Mouse (Mus musculus): ENCODE results near the gene Kif28.

- TF ChIP-seq POLR2A (IDR thresholded peaks at IDR 0.05; ENCODE audit: borderline replicate concordance, extremely low read depth, low read depth, low read length) = no peak
- peak; percentile 48 for TF ChIP-seq CTCF (IDR thresholded peaks at IDR 0.05; ENCODE audit: insufficient read depth, low read length)
These were observed 10.3 kb downstream of the Kif28 start for GRCm38 (mm10) chr1:179734500-179735474.
